Mouse (Mus musculus): ENCODE data around the gene Atp10b. TPM values are rescaled to one million over a fixed set of nuclear protein-coding genes. Genes with fewer than 3 reads are reported as not detected.

Gene Atp10b
- polyA plus RNA-seq, 2 experiments: not detected

DNA sequence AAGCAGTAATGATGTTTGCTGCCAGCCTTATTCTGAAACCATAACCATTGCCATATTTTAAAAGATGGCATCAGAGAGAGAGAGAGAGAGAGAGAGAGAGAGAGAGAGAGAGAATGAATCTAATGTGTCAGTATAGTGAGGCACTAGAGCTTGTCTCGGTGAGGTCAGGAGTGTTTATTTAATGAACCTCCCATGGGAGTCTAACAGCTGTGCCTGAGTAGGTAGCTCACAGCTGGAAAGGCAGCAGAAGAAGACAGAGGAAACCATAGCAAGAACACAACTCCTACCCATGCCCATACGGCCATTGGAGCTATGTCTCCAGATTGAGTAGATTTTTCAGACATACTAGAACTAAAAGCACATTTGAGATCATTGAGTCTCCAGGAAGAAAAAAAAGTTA, 49.1 kb downstream of the Atp10b start:
- 63% methylated on average over 2 of the region's 2 CpGs for WGBS (ENCODE audit: insufficient replicate concordance)
- DNase-seq (ENCODE audit: low read depth in 3 of 3, low spot score in 3 of 3): no peak
- no peak overlapping the region for H3K27ac ChIP-seq
- H3K9me3 ChIP-seq (ENCODE audit: control insufficient read depth, low read length): no peaks in the 10 kb centered on the region
- no peak for TF ChIP-seq CTCF (IDR thresholded peaks at IDR 0.05; ENCODE audit: low read depth)
- TF ChIP-seq EP300 (IDR thresholded peaks at IDR 0.05; ENCODE audit: low read depth): no peak
- no peak overlapping the region for H3K4me3 ChIP-seq (ENCODE audit: insufficient read depth in 1 of 2, low read depth in 2 of 2, low read length in 2 of 2)
- ATAC-seq (ENCODE audit: insufficient read depth): no peak
- no peak overlapping the region for H3K4me2 ChIP-seq (ENCODE audit: low read depth)
- H3K27me3 ChIP-seq (ENCODE audit: control insufficient read depth, insufficient read depth, low read length): no peaks in the 10 kb centered on the region
- H3K9ac ChIP-seq (replicated peaks): no peak overlapping the region
- H3K4me1 ChIP-seq (replicated peaks; ENCODE audit: control insufficient read depth in 2 of 2, insufficient read depth in 2 of 2, low read length in 1 of 2): no peaks in the 10 kb centered on the region
- H3K36me3 ChIP-seq (replicated peaks; ENCODE audit: control insufficient read depth, insufficient read depth, low read depth): no peaks in the 10 kb centered on the region

DNA sequence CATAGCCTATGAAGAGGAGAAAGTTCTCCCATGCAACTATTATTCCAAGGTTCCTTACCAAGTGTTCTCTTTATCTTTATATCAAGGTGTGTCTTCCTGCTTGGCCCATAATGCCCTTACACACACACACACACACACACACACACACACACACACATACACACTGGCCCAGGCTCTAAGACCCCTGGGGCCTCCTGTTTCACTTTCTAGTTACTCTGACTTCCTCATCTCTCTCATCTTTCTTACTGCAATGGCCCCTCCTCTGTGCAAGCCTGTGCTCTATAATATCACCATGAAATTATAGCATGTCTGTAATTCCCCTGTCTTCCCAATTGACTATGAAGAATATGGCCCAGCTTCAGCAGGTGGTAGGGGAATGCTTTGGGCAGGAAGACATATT, 49.7 kb downstream of the Atp10b start:
- Histone ChIP-seq H3K27me3 (ENCODE audit: control insufficient read depth, insufficient read depth, low read length) (no peaks in the 10 kb centered on the region), H3K4me3 (ENCODE audit: insufficient read depth in 1 of 2, low read depth in 2 of 2, low read length in 2 of 2) (no peak overlapping the region), H3K9me3 (ENCODE audit: control insufficient read depth, low read length) (no peaks in the 10 kb centered on the region), H3K4me1 (replicated peaks; ENCODE audit: control insufficient read depth in 2 of 2, insufficient read depth in 2 of 2, low read length in 1 of 2) (no peaks in the 10 kb centered on the region), H3K27ac (no peak overlapping the region), H3K36me3 (replicated peaks; ENCODE audit: control insufficient read depth, insufficient read depth, low read depth) (no peaks in the 10 kb centered on the region), H3K4me2 (ENCODE audit: low read depth) (no peak overlapping the region), H3K9ac (replicated peaks) (no peak overlapping the region)
- DNase-seq (ENCODE audit: low read depth in 3 of 3, low spot score in 3 of 3) (no peak), ATAC-seq (ENCODE audit: insufficient read depth) (no peak)
- TF ChIP-seq EP300 (IDR thresholded peaks at IDR 0.05; ENCODE audit: low read depth) (no peak), CTCF (IDR thresholded peaks at IDR 0.05; ENCODE audit: low read depth) (no peak)

DNA sequence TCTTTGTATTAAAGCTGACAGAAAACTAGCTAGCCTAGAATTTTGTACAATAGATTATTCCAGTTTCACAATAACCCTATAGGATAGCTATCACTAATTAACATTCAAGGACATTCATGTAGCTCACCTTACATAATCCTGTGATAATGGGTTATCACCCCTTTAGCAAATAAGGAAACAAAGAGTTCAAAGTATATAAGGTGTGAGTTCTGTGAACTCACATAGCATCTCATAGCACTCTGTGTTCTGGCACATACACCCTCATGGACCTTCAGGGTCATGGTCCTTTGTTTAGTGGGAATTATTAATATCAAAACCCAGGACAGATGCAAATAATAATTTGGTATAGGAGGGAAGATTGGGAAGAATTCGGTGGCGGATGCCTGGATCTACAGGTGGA, 50.4 kb downstream of the Atp10b start:
- no peak overlapping the region for H3K27ac ChIP-seq
- H3K4me1 ChIP-seq (replicated peaks; ENCODE audit: control insufficient read depth in 2 of 2, insufficient read depth in 2 of 2, low read length in 1 of 2): no peaks in the 10 kb centered on the region
- no peaks in the 10 kb centered on the region for H3K9me3 ChIP-seq (ENCODE audit: control insufficient read depth, low read length)
- WGBS (ENCODE audit: insufficient replicate concordance): 53% methylated on average over 2 of the region's 2 CpGs
- no peak overlapping the region for H3K9ac ChIP-seq (replicated peaks)
- H3K4me3 ChIP-seq (ENCODE audit: insufficient read depth in 1 of 2, low read depth in 2 of 2, low read length in 2 of 2): no peak overlapping the region
- H3K27me3 ChIP-seq (ENCODE audit: control insufficient read depth, insufficient read depth, low read length): no peaks in the 10 kb centered on the region
- no peak for TF ChIP-seq EP300 (IDR thresholded peaks at IDR 0.05; ENCODE audit: low read depth)
- TF ChIP-seq CTCF (IDR thresholded peaks at IDR 0.05; ENCODE audit: low read depth): no peak
- DNase-seq (ENCODE audit: low read depth in 3 of 3, low spot score in 3 of 3): no peak
- H3K36me3 ChIP-seq (replicated peaks; ENCODE audit: control insufficient read depth, insufficient read depth, low read depth): no peaks in the 10 kb centered on the region
- H3K4me2 ChIP-seq (ENCODE audit: low read depth): no peak overlapping the region
- no peak for ATAC-seq (ENCODE audit: insufficient read depth)

DNA sequence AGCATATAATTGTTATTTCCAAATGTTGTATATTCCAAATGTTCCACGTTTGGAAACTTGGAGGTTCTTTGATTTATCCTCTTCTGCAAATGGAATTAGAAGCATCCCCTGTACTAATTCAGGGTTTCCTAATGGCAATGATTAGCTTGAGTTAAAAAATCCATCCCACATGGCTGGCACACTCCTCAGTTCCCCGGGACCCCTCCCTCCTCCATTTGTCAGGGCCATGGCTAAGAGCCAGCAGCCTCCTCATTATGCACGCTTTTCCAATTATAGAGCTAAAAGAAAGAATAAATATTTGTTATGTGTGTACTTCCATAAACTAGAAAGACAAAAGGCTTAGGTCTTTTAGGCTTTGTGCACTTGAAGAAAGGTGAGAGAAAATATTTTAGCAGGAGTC, 53.9 kb downstream of the Atp10b start:
- no peak overlapping the region for H3K27ac ChIP-seq
- no peak overlapping the region for H3K4me2 ChIP-seq (ENCODE audit: low read depth)
- no peak for DNase-seq (ENCODE audit: low read depth in 3 of 3, low spot score in 3 of 3)
- no peaks in the 10 kb centered on the region for H3K27me3 ChIP-seq (ENCODE audit: control insufficient read depth, insufficient read depth, low read length)
- no peaks in the 10 kb centered on the region for H3K36me3 ChIP-seq (replicated peaks; ENCODE audit: control insufficient read depth, insufficient read depth, low read depth)
- H3K9me3 ChIP-seq (ENCODE audit: control insufficient read depth, low read length): no peaks in the 10 kb centered on the region
- no peaks in the 10 kb centered on the region for H3K4me1 ChIP-seq (replicated peaks; ENCODE audit: control insufficient read depth in 2 of 2, insufficient read depth in 2 of 2, low read length in 1 of 2)
- 58% methylated on average over 3 of the region's 3 CpGs for WGBS (ENCODE audit: insufficient replicate concordance)
- no peak overlapping the region for H3K4me3 ChIP-seq (ENCODE audit: insufficient read depth in 1 of 2, low read depth in 2 of 2, low read length in 2 of 2)
- ATAC-seq (ENCODE audit: insufficient read depth): no peak
- TF ChIP-seq EP300 (IDR thresholded peaks at IDR 0.05; ENCODE audit: low read depth) (no peak), CTCF (IDR thresholded peaks at IDR 0.05; ENCODE audit: low read depth) (no peak)
- H3K9ac ChIP-seq (replicated peaks): no peak overlapping the region

DNA sequence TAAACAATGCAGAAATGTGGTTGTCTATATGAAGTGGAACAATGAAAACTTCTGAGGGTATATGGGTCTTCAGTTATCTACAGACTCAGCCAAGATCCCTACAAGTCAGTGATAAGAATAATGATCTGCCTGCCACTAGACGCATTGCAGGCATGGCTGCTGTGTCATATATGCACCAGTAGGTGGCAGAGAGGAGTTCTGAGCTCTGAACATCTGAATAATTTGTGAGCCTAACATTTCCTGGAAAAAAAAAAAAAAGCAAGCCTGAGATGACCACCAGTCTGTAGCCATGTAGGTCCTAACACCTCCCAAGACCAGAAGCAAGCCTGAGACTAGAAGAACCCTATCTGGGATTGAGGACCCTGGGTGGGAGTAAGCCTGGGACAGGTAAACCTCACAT, 63.5 kb downstream of the Atp10b start:
- ATAC-seq (ENCODE audit: insufficient read depth): no peak
- Histone ChIP-seq H3K27ac (no peak overlapping the region), H3K27me3 (ENCODE audit: control insufficient read depth, insufficient read depth, low read length) (no peaks in the 10 kb centered on the region), H3K9me3 (ENCODE audit: control insufficient read depth, low read length) (no peaks in the 10 kb centered on the region), H3K9ac (replicated peaks) (no peak overlapping the region), H3K36me3 (replicated peaks; ENCODE audit: control insufficient read depth, insufficient read depth, low read depth) (no peaks in the 10 kb centered on the region), H3K4me3 (ENCODE audit: insufficient read depth in 1 of 2, low read depth in 2 of 2, low read length in 2 of 2) (no peak overlapping the region), H3K4me2 (ENCODE audit: low read depth) (no peak overlapping the region), H3K4me1 (replicated peaks; ENCODE audit: control insufficient read depth in 2 of 2, insufficient read depth in 2 of 2, low read length in 1 of 2) (no peaks in the 10 kb centered on the region)
- TF ChIP-seq CTCF (IDR thresholded peaks at IDR 0.05; ENCODE audit: low read depth) (peak; percentile 57), EP300 (IDR thresholded peaks at IDR 0.05; ENCODE audit: low read depth) (no peak)
- DNase-seq (ENCODE audit: low read depth in 3 of 3, low spot score in 3 of 3): no peak
- WGBS (ENCODE audit: insufficient replicate concordance): 8% methylated on average over 1 of the region's 1 CpGs

DNA sequence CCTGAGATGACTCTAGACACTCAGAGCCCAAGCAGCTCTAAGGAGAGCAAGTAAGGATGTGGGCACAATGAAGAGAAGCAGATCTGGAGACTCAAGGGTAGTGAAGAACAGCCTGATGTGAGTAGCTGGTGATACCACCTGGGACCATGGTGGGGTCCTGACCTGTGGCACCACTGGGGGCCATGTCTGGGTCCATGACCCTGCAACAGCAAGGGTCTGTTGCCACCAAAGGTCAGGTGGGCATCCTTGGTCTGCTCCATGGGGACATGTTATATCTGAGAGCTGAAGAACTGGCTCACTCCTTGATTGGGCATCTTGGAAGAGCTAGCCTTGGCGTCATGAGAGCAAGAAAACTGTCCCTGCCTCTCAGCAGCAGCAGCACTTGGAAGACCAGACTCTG, 64.1 kb downstream of the Atp10b start:
- Histone ChIP-seq H3K4me3 (ENCODE audit: insufficient read depth in 1 of 2, low read depth in 2 of 2, low read length in 2 of 2) (no peak overlapping the region), H3K27me3 (ENCODE audit: control insufficient read depth, insufficient read depth, low read length) (no peaks in the 10 kb centered on the region), H3K9me3 (ENCODE audit: control insufficient read depth, low read length) (no peaks in the 10 kb centered on the region), H3K9ac (replicated peaks) (no peak overlapping the region), H3K27ac (no peak overlapping the region), H3K4me1 (replicated peaks; ENCODE audit: control insufficient read depth in 2 of 2, insufficient read depth in 2 of 2, low read length in 1 of 2) (no peaks in the 10 kb centered on the region), H3K4me2 (ENCODE audit: low read depth) (no peak overlapping the region), H3K36me3 (replicated peaks; ENCODE audit: control insufficient read depth, insufficient read depth, low read depth) (no peaks in the 10 kb centered on the region)
- DNase-seq (ENCODE audit: low read depth in 3 of 3, low spot score in 3 of 3) (no peak), ATAC-seq (ENCODE audit: insufficient read depth) (no peak)
- 40% methylated on average over 1 of the region's 1 CpGs for WGBS (ENCODE audit: insufficient replicate concordance)
- TF ChIP-seq EP300 (IDR thresholded peaks at IDR 0.05; ENCODE audit: low read depth) (no peak), CTCF (IDR thresholded peaks at IDR 0.05; ENCODE audit: low read depth) (no peak)

All from liver, embryonic 14.5 days (tissue).